Mouse (Mus musculus) cerebellum, adult 18-20 months (tissue): ENCODE results near the gene Gpr37l1.
"Not testable (repeated sequence)": the region's sequence is repeated elsewhere in the genome, so short reads cannot be mapped to it uniquely, and the experiment has no call there.

ENCODE experiments used
- DNase-seq, 2 experiments: peaks; one replicate each; pipeline ENCODE4 v3.0.0; 2021

The Gpr37l1 gene

GRCm38 (mm10) chr1:135167435-135167834 is at the start of gene Gpr37l1:
Gene Gpr37l1, minus strand, starts transcription at chr1:135167681.
- peak; percentile 29 to 47 for DNase-seq

- DNase-seq, result no peak
Measured at GRCm38 (mm10) chr1:135213772-135214640, 46.5 kb upstream of the Gpr37l1 start.

- DNase-seq, result no peak
Measured at GRCm38 (mm10) chr1:135210421-135210820, 42.9 kb upstream of the Gpr37l1 start.

- DNase-seq, result no peak
Measured at GRCm38 (mm10) chr1:135208716-135209115, 41.2 kb upstream of the Gpr37l1 start.

- DNase-seq, result no peak
Measured at GRCm38 (mm10) chr1:135206586-135207339, 39.3 kb upstream of the Gpr37l1 start.

- DNase-seq, result no peak
Measured at GRCm38 (mm10) chr1:135205257-135205656, 37.8 kb upstream of the Gpr37l1 start.

- DNase-seq, result no peak
Measured at GRCm38 (mm10) chr1:135204196-135205126, 37.0 kb upstream of the Gpr37l1 start.

GRCm38 (mm10) chr1:135200400-135200799 is 32.9 kb upstream of the Gpr37l1 start:
- no peak for DNase-seq

- no peak for DNase-seq
Measured at GRCm38 (mm10) chr1:135199014-135199819, 31.7 kb upstream of the Gpr37l1 start.

GRCm38 (mm10) chr1:135198412-135198811 is 30.9 kb upstream of the Gpr37l1 start:
- no peak for DNase-seq

- no peak for DNase-seq
Measured at GRCm38 (mm10) chr1:135195907-135196440, 28.5 kb upstream of the Gpr37l1 start.

- peak; percentile 47 to 54 for DNase-seq
Measured at GRCm38 (mm10) chr1:135194335-135194734, 26.9 kb upstream of the Gpr37l1 start.

- DNase-seq, result no peak
Measured at GRCm38 (mm10) chr1:135189186-135189585, 21.7 kb upstream of the Gpr37l1 start.

- peak in 1 of 2 experiments; percentile 15 for DNase-seq
Measured at GRCm38 (mm10) chr1:135188197-135188596, 20.7 kb upstream of the Gpr37l1 start.

- not testable (repeated sequence) for DNase-seq
Measured at GRCm38 (mm10) chr1:135187016-135187415, 19.5 kb upstream of the Gpr37l1 start.

- DNase-seq, result peak in 1 of 2 experiments; percentile 27
Measured at GRCm38 (mm10) chr1:135186427-135186826, 18.9 kb upstream of the Gpr37l1 start.

GRCm38 (mm10) chr1:135185936-135186335 is 18.5 kb upstream of the Gpr37l1 start:
- no peak for DNase-seq

- DNase-seq, result no peak
Measured at GRCm38 (mm10) chr1:135183941-135184570, 16.6 kb upstream of the Gpr37l1 start.

GRCm38 (mm10) chr1:135183448-135183847 is 16.0 kb upstream of the Gpr37l1 start:
- no peak for DNase-seq

GRCm38 (mm10) chr1:135182975-135183374 is 15.5 kb upstream of the Gpr37l1 start:
- no peak for DNase-seq
